Mouse (Mus musculus): ENCODE results near the gene Eif4g1.

The Eif4g1 gene

GRCm38 (mm10) chr16:20721808-20722207 lies 53.7 kb downstream of the Eif4g1 start:
- no peak for TF ChIP-seq GATA4 (IDR thresholded peaks at IDR 0.05; ENCODE audit: insufficient replicate concordance, low read length)

GRCm38 (mm10) chr16:20722736-20723135 lies 54.6 kb downstream of the Eif4g1 start:
- no peak for TF ChIP-seq GATA4 (IDR thresholded peaks at IDR 0.05; ENCODE audit: insufficient replicate concordance, low read length)

DNA sequence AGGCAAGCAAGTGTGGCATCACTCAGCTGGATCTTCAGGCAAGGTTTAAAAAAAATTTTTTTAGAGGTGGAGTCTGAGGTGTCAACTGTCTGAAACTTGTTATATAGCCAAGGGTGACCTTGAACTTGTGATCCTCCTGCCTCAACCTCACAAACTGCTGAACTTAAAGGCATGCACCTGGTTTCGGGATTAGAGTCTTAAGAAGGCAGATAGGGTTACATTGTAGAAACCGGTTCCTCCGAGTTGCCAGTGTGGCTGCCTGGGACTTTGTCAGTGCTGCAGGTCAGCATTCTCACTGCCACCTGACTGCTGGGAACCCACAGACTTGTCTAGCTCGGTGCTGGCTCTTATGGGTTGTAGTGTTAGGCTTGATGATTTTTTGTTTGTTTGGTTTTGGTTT lies 55.1 kb downstream of the Eif4g1 start:
- TF ChIP-seq GATA4 (IDR thresholded peaks at IDR 0.05; ENCODE audit: insufficient replicate concordance, low read length), result no peak

- no peak for TF ChIP-seq GATA4 (IDR thresholded peaks at IDR 0.05; ENCODE audit: insufficient replicate concordance, low read length)
Measured at GRCm38 (mm10) chr16:20724338-20724748, 56.2 kb downstream of the Eif4g1 start.

DNA sequence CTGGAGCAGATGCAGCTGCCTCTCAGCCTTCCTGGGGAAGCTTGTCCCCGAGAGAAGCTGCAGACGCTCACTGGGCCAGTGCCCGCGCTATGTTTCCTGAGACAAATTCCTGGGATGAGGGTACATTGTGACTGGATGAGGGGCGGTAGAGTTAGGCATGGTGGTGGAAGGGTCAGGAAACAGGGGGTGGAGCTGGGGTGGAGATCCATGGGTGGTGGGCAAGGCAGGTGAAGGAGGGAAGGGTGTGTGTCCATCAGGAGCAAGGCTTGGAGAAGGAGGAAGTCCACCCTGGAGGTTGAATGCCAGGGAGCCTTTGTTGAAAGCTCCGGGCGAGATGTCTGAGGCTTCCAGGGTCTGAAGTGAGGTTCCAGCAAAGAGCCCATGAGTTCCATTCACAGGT lies 57.2 kb downstream of the Eif4g1 start:
- TF ChIP-seq GATA4 (IDR thresholded peaks at IDR 0.05; ENCODE audit: insufficient replicate concordance, low read length), result no peak

DNA sequence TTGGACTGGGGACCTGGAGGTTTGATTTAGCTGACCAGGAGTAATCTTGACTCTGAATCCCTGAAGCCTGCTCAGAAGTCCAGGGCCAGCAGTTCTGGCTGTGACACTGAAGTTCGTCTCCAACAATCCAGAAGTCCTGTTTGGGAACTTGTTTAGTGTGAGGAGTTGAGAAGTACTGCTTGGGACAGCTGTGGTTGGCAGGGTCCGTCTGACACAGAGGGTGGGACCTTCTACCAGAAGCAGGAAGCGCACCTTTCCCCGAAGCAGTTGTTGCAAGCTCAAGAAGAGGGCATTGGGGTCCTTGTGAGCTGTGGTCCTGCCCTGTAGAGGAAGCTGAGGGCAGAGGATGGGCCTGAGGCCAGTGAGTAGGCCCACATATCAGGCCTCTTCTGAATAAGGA lies 57.6 kb downstream of the Eif4g1 start:
- no peak for TF ChIP-seq GATA4 (IDR thresholded peaks at IDR 0.05; ENCODE audit: insufficient replicate concordance, low read length)

DNA sequence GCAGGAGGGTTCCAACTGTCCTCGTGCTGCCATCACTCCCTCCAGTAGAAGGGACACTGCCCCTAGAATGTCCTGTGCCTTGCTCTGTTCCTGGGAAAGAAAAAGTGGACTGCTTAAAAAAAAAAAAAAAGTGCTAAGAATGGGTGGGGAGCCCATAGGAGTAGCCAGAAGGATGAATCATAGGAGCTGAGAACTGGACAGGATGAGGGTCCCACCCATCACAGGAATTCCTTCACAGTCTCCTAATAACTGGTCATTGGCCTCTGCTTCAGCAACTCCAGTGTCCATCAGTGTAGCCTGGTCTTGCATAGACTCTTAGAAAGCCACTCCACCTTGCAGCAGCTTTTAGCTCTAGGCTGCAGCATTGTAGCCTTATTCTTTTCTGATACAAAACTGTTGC lies 58.3 kb downstream of the Eif4g1 start:
- TF ChIP-seq GATA4 (IDR thresholded peaks at IDR 0.05; ENCODE audit: insufficient replicate concordance, low read length), result no peak

DNA sequence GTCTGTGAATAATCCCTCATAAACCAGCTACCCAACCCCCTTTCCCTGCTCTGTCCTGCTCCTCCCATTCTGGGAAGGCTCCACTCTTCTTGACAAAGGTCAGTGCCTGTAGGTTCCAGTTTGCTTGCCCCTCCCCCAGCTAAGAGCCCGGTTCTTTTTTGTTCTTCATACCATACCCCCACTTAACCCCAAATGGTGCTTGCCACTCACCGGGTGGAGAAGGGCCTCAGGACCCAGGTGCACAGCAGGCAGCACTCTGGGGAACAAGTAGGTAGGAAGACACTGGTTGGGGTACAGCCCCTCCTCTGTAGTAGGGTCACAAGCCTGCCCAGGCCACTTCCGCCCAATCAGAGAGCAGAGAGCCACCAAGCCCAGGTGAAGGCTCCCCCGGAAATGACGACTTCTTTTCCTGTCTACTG lies 62.2 kb downstream of the Eif4g1 start:
- no peak for TF ChIP-seq GATA4 (IDR thresholded peaks at IDR 0.05; ENCODE audit: insufficient replicate concordance, low read length)

- TF ChIP-seq GATA4 (IDR thresholded peaks at IDR 0.05; ENCODE audit: insufficient replicate concordance, low read length), result no peak
Measured at GRCm38 (mm10) chr16:20731688-20732087, 63.6 kb downstream of the Eif4g1 start.

GRCm38 (mm10) chr16:20732251-20732924 lies 64.3 kb downstream of the Eif4g1 start:
- TF ChIP-seq GATA4 (IDR thresholded peaks at IDR 0.05; ENCODE audit: insufficient replicate concordance, low read length), result no peak

DNA sequence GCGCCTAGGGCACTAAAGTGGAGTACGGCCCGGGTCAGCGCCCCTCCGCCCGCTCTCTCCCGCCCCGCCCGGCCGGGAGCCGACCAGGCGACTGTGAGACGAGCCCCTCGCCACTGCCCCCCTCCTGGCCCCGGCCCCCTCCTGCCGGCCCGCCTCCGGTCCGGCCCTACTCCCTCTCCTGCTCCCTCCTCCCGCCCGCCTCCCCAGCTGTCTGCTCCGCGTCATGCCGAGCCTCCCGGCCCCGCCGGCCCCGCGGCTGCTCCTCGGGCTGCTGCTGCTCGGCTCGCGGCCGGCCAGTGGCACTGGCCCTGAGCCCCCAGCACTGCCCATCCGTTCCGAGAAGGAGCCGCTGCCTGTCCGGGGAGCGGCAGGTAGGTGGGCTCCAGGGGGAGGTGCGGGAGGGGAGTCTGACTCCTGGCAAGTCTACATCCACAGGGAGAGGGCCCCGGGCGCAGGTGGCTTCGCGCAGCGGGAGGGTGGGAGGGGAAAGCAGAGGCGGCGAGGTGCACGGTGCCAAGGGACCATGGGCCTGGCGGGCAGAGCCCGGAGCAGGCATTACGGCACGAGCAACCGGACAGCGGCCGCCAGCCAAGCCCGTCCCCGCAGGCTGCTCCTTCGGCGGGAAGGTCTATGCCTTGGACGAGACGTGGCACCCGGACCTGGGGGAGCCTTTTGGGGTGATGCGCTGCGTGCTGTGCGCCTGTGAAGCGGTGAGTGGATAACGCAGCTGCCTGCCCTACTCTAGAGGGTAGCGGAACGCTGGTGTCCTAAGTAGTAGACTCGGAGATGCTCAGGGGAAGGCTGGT lies 65.0 kb downstream of the Eif4g1 start, which contains the start of gene Chrd:
Gene Chrd (plus strand): TSS at position 203 of the 806 bp plus-strand sequence.
- TF ChIP-seq GATA4 (IDR thresholded peaks at IDR 0.05; ENCODE audit: insufficient replicate concordance, low read length), result no peak

GRCm38 (mm10) chr16:20733731-20734730 lies 65.9 kb downstream of the Eif4g1 start, which contains the start of gene Thpo:
Gene Thpo (minus strand): TSS chr16:20734511.
- TF ChIP-seq GATA4 (IDR thresholded peaks at IDR 0.05; ENCODE audit: insufficient replicate concordance, low read length), result no peak

DNA sequence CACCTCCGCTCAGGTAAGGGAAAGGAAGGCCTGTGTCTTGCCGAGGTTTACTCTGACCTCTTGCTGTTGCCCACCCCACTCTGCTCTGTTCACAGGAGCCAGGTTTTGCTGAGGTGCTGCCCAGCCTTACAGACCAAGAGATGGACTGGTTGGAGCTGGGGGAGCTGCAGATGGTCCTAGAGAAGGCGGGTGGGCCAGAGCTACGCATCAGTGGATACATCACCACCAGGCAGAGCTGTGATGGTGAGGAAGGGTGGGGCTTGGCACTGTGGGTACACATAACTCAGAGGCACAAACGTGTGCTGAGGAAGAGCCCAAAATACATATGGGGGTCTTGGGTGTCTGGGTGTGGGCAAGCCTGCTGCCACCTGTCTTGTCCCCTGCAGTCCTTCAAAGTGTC lies 67.5 kb downstream of the Eif4g1 start:
- TF ChIP-seq GATA4 (IDR thresholded peaks at IDR 0.05; ENCODE audit: insufficient replicate concordance, low read length), result no peak

DNA sequence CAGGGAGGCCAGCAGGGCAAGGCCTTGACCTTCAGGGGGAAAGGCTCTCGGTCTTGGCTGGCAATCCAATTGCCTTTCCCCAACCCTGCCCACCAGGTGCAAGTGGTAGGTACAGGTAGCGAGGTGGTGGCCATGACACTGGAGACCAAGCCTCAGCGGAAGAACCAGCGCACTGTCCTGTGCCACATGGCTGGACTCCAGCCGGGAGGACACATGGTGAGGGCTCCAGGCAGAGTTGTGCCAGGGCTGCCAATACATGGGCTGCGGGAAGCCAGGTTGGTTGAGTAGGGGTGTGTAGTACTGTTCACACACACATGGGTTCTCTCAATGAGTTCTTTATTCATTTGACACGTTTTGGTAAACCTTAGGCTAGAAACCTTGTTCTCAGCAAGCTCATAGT lies 68.1 kb downstream of the Eif4g1 start:
- TF ChIP-seq GATA4 (IDR thresholded peaks at IDR 0.05; ENCODE audit: insufficient replicate concordance, low read length), result no peak

DNA sequence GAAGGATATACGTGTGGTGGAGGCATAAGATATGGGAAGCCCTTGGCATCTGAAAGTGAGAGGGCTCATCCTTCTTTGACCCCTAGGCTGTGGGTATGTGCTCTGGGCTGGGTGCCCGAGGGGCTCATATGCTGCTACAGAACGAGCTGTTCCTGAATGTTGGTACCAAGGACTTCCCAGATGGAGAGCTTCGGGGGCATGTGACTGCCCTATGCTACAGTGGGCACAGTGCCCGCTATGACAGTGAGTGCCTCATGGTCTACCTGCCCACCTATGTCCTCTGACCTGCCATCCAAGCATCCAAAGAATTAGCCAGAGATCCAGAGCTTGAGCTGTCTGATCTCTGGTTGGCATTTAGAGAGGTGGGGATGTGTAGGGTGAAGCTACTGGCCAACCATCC lies 68.7 kb downstream of the Eif4g1 start:
- TF ChIP-seq GATA4 (IDR thresholded peaks at IDR 0.05; ENCODE audit: insufficient replicate concordance, low read length), result no peak
